Mouse (Mus musculus): Measurements from ENCODE around the gene Ccdc51. TPM values are rescaled to one million over a fixed set of nuclear protein-coding genes. Genes with fewer than 3 reads are reported as not detected.

Gene Ccdc51
- polyA plus RNA-seq, 1 experiment from 2014 or later, result 12.7 TPM

DNA sequence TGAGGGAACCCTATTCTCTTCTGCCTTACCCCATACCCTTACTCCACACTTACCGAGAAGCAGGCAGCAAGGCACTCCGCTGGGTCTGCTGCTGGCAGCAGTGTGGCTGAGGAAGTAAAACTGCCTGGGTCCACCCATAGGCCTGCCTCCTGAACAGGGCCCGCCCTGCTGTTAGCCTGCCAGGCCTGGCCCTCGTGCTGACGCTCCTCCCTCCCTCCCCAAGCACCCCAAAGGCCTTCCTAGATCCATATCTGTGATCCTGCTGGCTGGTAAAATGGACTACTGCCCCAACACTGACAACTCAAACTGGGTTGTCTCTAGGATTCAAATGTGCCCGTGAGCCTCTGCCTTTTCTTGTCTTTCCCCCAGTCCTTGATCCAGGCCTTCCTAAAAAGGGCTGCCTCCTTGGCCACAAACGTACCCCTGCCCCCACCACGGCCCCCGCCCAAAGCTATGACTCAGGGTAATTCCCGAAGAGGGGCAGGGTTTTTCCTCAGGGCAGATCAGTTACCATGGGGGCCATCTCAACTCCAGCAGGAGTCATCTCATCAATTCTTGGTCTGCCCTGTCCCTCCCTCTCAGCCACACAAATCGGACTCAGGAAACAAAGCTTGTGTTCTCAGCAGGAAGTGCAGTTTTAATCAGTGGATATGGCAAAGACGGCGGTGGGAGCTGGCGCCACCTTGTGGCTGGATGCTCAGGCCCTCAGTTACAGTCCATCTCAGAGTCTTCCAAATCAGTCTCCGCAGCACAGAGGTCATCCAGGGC, 23.0 kb upstream of the Ccdc51 start, which contains the start of gene Trex1:
Gene Trex1, minus strand, starts transcription at position 599 of the 768 bp plus-strand sequence.
- peak within 1 kb of the TSS; percentile 81 for H3K4me2 ChIP-seq (replicated peaks; ENCODE audit: low read depth)
- peak; percentile 98 for TF ChIP-seq CTCF (IDR thresholded peaks at IDR 0.05; ENCODE audit: low read depth)
- no peaks in the 10 kb centered on the region for H3K27me3 ChIP-seq (replicated peaks; ENCODE audit: control insufficient read depth, insufficient read depth, low read length)
- peaks cover 3% of the 10 kb centered on the region; the same call in 1 of the 2 replicates for H3K4me1 ChIP-seq (replicated peaks; ENCODE audit: control insufficient read depth, insufficient read depth, low read length)
- H3K27ac ChIP-seq (ENCODE audit: low read depth, low read length), result peak within 1 kb of the TSS; percentile 96
- peak within 1 kb of the TSS; percentile 58 for H3K9ac ChIP-seq (ENCODE audit: low read depth, low read length)
- peaks cover 41% of the 10 kb centered on the region for H3K36me3 ChIP-seq (ENCODE audit: control insufficient read depth, insufficient read depth)
- no peaks in the 10 kb centered on the region for H3K9me3 ChIP-seq (ENCODE audit: control insufficient read depth)
- 6% methylated on average over 15 of the region's 15 CpGs for WGBS
- ATAC-seq, result peak; percentile 93
- peak within 1 kb of the TSS; percentile 38 for H3K4me3 ChIP-seq (ENCODE audit: low read depth, low read length)

DNA sequence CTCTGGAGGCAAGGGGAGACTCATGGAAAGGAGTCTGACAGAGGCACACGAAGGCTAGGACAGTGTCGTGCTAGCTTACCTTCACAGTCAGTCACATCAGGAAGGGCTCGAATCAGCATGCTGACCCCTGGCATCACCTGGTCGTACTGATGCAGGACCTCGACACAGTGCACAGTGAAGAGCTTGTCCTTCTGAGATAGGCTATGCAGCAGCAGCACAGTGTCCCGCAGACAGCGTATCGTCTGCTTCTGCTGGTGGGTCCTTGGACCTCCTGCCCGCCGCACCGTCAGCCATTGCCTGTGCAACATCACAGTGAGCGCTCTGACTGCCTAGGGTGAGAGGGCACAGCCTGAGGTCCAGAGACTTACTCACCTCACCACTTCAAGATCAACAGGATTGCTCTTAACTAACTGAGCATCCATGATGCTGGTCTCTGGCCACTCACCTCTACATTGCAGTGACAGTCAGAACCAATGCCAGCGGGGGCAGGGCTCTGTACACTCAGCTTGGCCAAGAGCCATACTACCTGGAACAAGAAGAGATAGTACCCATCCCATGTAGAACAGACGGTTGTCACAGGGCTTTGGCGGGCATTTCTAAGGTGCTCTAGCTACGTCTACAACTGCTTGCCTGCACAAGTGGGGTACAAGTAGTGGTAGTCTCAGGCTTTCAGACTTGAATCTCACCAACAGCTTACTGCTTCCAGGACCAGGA, 22.0 kb upstream of the Ccdc51 start:
- H3K9me3 ChIP-seq (ENCODE audit: control insufficient read depth), result no peaks in the 10 kb centered on the region
- no peak overlapping the region for H3K9ac ChIP-seq (ENCODE audit: low read depth, low read length)
- peaks cover under 1% of the 10 kb centered on the region; the same call in 1 of the 2 replicates for H3K4me1 ChIP-seq (replicated peaks; ENCODE audit: control insufficient read depth, insufficient read depth, low read length)
- H3K27me3 ChIP-seq (replicated peaks; ENCODE audit: control insufficient read depth, insufficient read depth, low read length), result no peaks in the 10 kb centered on the region
- H3K4me3 ChIP-seq (ENCODE audit: low read depth, low read length), result no peak overlapping the region
- no peak overlapping the region for H3K4me2 ChIP-seq (replicated peaks; ENCODE audit: low read depth)
- WGBS, result 93% methylated on average over 16 of the region's 16 CpGs
- peaks cover 51% of the 10 kb centered on the region for H3K36me3 ChIP-seq (ENCODE audit: control insufficient read depth, insufficient read depth)
- ATAC-seq, result no peak
- H3K27ac ChIP-seq (ENCODE audit: low read depth, low read length), result peak overlapping the region; percentile 96; the same call in 1 of the 2 replicates
- no peak for TF ChIP-seq CTCF (IDR thresholded peaks at IDR 0.05; ENCODE audit: low read depth)

DNA sequence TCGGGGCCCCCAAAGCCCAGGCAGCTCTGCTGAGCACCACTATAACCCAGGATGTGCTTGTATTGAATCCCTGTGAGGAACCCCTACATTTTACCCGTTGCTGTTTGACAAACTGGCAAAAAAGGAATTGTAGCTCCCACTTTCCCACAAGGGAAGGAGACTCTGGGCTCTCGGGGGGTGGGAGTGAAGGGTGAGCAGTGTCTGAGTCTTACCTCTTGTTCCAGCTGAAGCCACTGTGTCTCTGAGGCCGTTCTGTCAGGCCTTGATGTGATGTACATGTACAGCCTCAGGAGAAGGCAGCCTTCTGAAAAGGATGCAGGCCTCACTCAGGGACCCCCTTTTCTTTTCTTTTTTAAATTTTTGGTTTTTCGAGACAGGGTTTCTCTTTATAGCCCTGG, 21.4 kb upstream of the Ccdc51 start:
- no peak for TF ChIP-seq CTCF (IDR thresholded peaks at IDR 0.05; ENCODE audit: low read depth)
- no peak for ATAC-seq

DNA sequence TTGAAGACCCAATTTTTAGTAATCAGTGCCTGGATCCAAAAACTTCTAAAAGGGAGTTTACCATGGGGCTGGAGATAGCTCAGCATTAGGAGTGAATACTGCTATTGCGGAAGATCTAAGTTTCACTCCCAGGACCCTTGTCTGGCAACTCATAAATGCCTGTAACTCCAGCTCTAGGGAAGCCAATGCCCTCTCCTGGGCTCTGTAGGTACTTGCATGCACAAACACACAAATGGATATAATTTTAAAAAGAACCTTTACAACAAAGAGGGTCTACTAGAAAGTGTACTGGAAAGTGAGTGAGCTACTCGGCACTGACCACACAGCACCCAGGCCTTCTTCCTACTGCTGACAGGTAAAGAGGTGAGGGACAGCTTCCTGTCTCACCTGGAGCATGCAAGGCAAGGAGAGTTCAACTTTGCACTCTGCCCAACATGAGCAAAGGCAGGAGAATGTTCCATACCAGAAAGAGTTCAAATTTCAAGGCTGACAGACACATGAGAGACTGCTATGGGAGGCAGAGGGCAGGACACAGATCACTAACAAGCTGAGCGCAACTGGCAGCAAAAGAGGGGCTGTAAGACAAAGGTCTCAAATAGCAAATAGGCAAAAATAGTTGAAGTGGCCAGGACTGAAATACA, 14.1 kb upstream of the Ccdc51 start:
- no peaks in the 10 kb centered on the region for H3K9me3 ChIP-seq (ENCODE audit: control insufficient read depth)
- peaks cover 56% of the 10 kb centered on the region for H3K36me3 ChIP-seq (ENCODE audit: control insufficient read depth, insufficient read depth)
- H3K27me3 ChIP-seq (replicated peaks; ENCODE audit: control insufficient read depth, insufficient read depth, low read length), result no peaks in the 10 kb centered on the region
- H3K9ac ChIP-seq (ENCODE audit: low read depth, low read length), result no peak overlapping the region
- no peak overlapping the region for H3K4me2 ChIP-seq (replicated peaks; ENCODE audit: low read depth)
- H3K4me1 ChIP-seq (replicated peaks; ENCODE audit: control insufficient read depth, insufficient read depth, low read length), result peaks cover 6% of the 10 kb centered on the region; the same call in 1 of the 2 replicates
- no peak overlapping the region for H3K4me3 ChIP-seq (ENCODE audit: low read depth, low read length)
- 82% methylated on average over 3 of the region's 3 CpGs for WGBS
- peak; percentile 42; the same call in 1 of the 2 replicates for TF ChIP-seq CTCF (IDR thresholded peaks at IDR 0.05; ENCODE audit: low read depth)
- ATAC-seq, result no peak
- H3K27ac ChIP-seq (ENCODE audit: low read depth, low read length), result no peak overlapping the region

More for the DNA sequence above, 21.4 kb upstream of the Ccdc51 start:
- Histone ChIP-seq H3K4me3 (ENCODE audit: low read depth, low read length) (no peak overlapping the region), H3K4me2 (replicated peaks; ENCODE audit: low read depth) (no peak overlapping the region), H3K4me1 (replicated peaks; ENCODE audit: control insufficient read depth, insufficient read depth, low read length) (no peaks in the 10 kb centered on the region), H3K9me3 (ENCODE audit: control insufficient read depth) (no peaks in the 10 kb centered on the region), H3K9ac (ENCODE audit: low read depth, low read length) (no peak overlapping the region), H3K36me3 (ENCODE audit: control insufficient read depth, insufficient read depth) (peaks cover 56% of the 10 kb centered on the region), H3K27ac (ENCODE audit: low read depth, low read length) (no peak overlapping the region), H3K27me3 (replicated peaks; ENCODE audit: control insufficient read depth, insufficient read depth, low read length) (no peaks in the 10 kb centered on the region)
- whole genome bisulfite sequencing, result 91% methylated on average over 5 of the region's 5 CpGs

DNA sequence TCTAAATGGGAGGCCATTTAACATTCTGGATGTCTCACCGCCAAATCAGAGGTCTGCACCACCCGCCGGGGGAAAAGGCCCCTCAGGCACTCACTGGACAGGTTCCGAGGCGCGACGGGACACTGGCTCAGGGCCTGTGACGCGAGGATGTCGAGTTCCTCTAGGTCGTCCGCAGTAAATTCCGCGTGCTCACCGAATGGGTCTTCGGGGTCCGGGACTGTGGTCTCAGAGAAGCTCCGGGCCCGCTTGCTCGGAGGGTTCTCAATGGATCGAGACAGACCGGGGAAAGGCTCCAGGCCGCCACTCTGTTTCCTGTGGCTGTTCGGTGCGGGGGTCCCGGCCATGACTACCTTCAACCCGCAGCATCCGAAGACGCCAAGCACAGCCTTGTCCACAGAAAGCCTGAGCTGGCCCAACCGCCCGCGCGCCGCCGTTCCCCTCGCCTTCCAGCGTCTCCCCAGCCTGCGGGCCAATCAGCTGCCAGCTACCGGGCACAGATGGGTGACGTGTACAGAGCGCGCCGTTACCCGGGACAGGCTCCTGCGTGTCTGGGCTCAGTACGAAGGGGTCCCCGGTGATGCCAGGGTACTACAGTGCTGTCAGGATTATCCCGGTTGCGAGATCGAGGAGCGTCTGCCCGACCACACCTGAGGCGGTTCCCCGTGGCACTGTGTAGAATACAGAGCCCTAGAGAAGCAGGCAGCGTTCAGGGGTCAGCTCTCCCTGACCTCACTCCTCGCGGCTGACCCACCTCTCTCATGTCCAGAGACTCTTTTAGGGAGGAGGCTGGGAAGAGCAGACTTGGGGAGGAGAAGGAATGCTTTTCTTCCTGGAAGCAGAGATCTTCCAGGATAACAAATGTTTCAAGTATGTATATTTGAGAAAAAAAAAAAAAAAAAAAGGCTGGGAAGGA, 8.4 kb upstream of the Ccdc51 start, which contains the start of gene Atrip:
Gene Atrip, minus strand, starts transcription at position 464 of the 913 bp plus-strand sequence.
- H3K4me1 ChIP-seq (replicated peaks; ENCODE audit: control insufficient read depth, insufficient read depth, low read length), result peaks cover 10% of the 10 kb centered on the region; the same call in 1 of the 2 replicates
- ATAC-seq, result peak; percentile 96
- H3K27me3 ChIP-seq (replicated peaks; ENCODE audit: control insufficient read depth, insufficient read depth, low read length), result no peaks in the 10 kb centered on the region
- no peaks in the 10 kb centered on the region for H3K9me3 ChIP-seq (ENCODE audit: control insufficient read depth)
- H3K4me3 ChIP-seq (ENCODE audit: low read depth, low read length), result peak within 1 kb of the TSS; percentile 85
- no peak for TF ChIP-seq CTCF (IDR thresholded peaks at IDR 0.05; ENCODE audit: low read depth)
- H3K36me3 ChIP-seq (ENCODE audit: control insufficient read depth, insufficient read depth), result peaks cover 6% of the 10 kb centered on the region
- H3K9ac ChIP-seq (ENCODE audit: low read depth, low read length), result peak within 1 kb of the TSS; percentile 91
- under 1% methylated on average over 57 of the region's 57 CpGs for WGBS
- H3K27ac ChIP-seq (ENCODE audit: low read depth, low read length), result peak within 1 kb of the TSS; percentile 41; the same call in 1 of the 2 replicates
- peak within 1 kb of the TSS; percentile 85 for H3K4me2 ChIP-seq (replicated peaks; ENCODE audit: low read depth)

Measured in intestine, postnatal 0 days (tissue).